Mouse (Mus musculus): ENCODE measurements at regions not wholly inside any gene's neighbourhood (a gene's known extent, or its start where the extent isn't known, plus 50 kb on each side); places are given as distances from the start of the nearest gene placed in this dataset.

GRCm38 (mm10) chr11:45199520-45199919, 582.4 kb downstream of the Ebf1 start:
- TF ChIP-seq CTCF (IDR thresholded peaks at IDR 0.05; ENCODE audit: extremely low read depth, insufficient read depth, insufficient read length, insufficient replicate concordance) (no peak), POLR2A (IDR thresholded peaks at IDR 0.05; ENCODE audit: low read depth, low read length) (no peak)

Data from spleen, adult 2 months (tissue).